Mouse (Mus musculus): Measurements from ENCODE around the gene Tas2r105. TPM values are rescaled to one million over a fixed set of nuclear protein-coding genes. Genes with fewer than 3 reads are reported as not detected.

Gene Tas2r105
- polyA plus RNA-seq (2015; fragmentation: Nextera tagmentation; extraction: Ambion mirVana): not detected in 2 replicates

DNA sequence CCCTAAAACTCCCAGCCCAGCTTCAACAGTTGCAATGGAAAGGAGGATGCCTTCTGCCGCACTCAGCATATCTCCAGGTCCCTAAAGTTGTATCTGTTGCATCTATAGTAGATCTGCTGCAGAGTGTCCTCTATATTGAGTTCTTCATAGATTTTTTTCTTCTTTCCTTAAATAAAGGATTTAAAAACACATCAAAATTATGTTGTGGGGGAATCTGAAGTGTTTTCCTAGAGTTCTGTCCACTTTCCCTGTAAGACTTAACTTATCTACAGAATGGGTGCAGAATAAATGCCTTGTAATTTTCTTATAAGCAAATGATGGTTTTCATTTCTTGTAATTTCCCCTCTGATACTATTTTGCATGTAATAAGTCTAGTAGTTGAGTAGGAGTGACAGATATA is at the start of gene Tas2r105:
Tas2r105 (minus strand) TSS at position 101 of the 400 bp plus-strand sequence.
- no peak for ATAC-seq

DNA sequence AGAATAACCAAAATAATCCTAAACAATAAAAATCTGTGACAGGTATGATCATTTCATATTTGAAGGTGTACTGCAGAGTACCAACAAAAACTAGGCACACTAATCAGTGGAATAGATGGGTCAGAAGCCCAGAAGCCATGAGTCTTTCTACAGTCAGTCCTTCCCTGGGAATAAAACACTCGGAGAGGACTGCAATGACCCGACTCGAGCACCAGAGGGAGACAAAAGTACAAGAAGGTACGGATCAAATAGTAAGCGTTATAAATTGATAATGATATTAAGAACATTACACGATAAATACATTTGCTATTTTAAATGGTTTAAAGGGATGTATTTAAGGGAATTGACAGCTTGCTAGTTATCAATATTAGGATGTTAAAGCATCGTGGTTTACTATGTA is 25.5 kb upstream of the Tas2r105 start:
- Histone ChIP-seq H3K27me3 (replicated peaks) (no peaks in the 10 kb centered on the region), H3K4me3 (replicated peaks) (no peak overlapping the region), H3K9me3 (no peaks in the 10 kb centered on the region), H3K9ac (no peak overlapping the region), H3K4me1 (replicated peaks) (no peaks in the 10 kb centered on the region), H3K4me2 (replicated peaks) (no peak overlapping the region), H3K36me3 (no peaks in the 10 kb centered on the region), H3K27ac (no peak overlapping the region)
- no peak for ATAC-seq
- 42% methylated on average over 7 of the region's 7 CpGs for WGBS

More for the DNA sequence above, at the start of gene Tas2r105:
- H3K36me3 ChIP-seq: no peaks in the 10 kb centered on the region
- no peaks in the 10 kb centered on the region for H3K9me3 ChIP-seq
- H3K4me3 ChIP-seq (replicated peaks): no peak within 1 kb of the TSS
- H3K4me1 ChIP-seq (replicated peaks): no peaks in the 10 kb centered on the region
- H3K9ac ChIP-seq: no peak within 1 kb of the TSS
- WGBS: 83% methylated on average over 1 of the region's 1 CpGs
- no peak within 1 kb of the TSS for H3K4me2 ChIP-seq (replicated peaks)
- H3K27me3 ChIP-seq (replicated peaks): no peaks in the 10 kb centered on the region
- H3K27ac ChIP-seq: no peak within 1 kb of the TSS

DNA sequence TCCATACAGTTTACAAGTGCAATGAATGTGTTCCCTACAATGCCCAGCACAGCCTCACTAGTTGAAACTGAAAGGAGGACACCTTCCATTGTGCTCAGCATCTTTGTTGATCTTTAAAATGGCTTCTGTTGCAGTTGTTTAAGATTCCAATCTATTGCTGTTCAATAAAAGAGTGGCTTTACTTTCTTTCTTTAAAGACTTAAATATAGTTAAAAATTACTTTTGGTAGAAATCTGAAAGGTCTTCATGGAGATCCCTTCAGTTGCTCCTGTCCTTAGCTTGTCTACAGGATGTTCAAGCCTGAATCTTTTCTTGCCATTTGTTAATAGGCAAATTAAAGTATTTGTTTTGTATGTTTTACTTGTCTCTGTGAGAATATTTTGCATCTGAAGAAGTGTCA is 2.7 kb upstream of the Tas2r105 start, which contains the start of gene Tas2r114:
Tas2r114 (minus strand) TSS at position 101 of the 400 bp plus-strand sequence.
- Histone ChIP-seq H3K9ac (no peak within 1 kb of the TSS), H3K4me3 (replicated peaks) (no peak within 1 kb of the TSS), H3K4me2 (replicated peaks) (no peak within 1 kb of the TSS), H3K4me1 (replicated peaks) (no peaks in the 10 kb centered on the region), H3K9me3 (no peaks in the 10 kb centered on the region), H3K36me3 (no peaks in the 10 kb centered on the region), H3K27me3 (replicated peaks) (no peaks in the 10 kb centered on the region), H3K27ac (no peak within 1 kb of the TSS)
- no peak for ATAC-seq

DNA sequence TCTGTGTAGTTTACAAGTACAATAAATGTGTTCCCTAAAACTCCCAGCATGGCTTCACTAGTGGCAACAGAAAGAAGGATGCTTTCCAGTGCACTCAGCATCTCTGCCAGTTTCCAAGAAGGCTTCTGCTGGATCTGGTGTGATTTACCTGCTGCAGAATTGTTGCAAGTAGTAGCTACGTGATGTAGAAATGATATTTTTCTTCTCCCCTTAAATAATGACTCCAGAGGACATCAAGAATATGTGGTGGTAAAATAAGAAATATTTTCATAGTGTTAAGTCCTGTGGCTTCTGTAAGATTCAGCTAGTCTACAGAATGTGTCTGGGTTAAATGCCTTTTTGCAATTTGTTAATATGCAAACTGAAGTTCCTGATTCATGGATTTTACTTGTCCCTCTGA is 1.7 kb downstream of the Tas2r105 start, which contains the start of gene Tas2r104:
Tas2r104 (minus strand) TSS at position 101 of the 400 bp plus-strand sequence.
- H3K27me3 ChIP-seq (replicated peaks): no peaks in the 10 kb centered on the region
- H3K27ac ChIP-seq: no peak within 1 kb of the TSS
- no peak within 1 kb of the TSS for H3K9ac ChIP-seq
- WGBS: 87% methylated on average over 1 of the region's 1 CpGs
- no peak for ATAC-seq
- H3K9me3 ChIP-seq: no peaks in the 10 kb centered on the region
- no peak within 1 kb of the TSS for H3K4me2 ChIP-seq (replicated peaks)
- no peak within 1 kb of the TSS for H3K4me3 ChIP-seq (replicated peaks)
- no peaks in the 10 kb centered on the region for H3K36me3 ChIP-seq
- H3K4me1 ChIP-seq (replicated peaks): no peaks in the 10 kb centered on the region

DNA sequence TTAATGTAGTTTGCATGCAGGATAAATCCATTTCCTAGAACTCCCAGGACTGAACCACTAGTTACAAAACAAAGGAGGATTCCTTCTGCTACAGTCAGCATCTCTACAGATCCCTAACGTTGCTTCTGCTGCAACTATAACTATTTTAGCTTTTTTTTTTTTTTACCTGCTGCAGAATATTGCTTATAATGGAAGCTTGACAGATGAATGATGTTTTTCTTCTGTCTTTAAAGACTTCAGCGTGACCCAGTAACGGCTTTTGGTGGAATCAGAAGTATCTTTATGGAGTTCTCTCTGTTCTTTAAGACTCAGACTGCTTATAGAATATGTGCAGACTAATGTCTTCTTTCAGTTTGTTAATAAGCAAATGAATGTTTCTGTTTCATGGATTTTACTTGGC is 8.5 kb downstream of the Tas2r105 start, which contains the start of gene Tas2r106:
Tas2r106 (minus strand) TSS at position 101 of the 400 bp plus-strand sequence.
- Histone ChIP-seq H3K27me3 (replicated peaks) (no peaks in the 10 kb centered on the region), H3K4me2 (replicated peaks) (no peak within 1 kb of the TSS), H3K9ac (no peak within 1 kb of the TSS), H3K4me1 (replicated peaks) (no peaks in the 10 kb centered on the region), H3K4me3 (replicated peaks) (no peak within 1 kb of the TSS), H3K9me3 (no peaks in the 10 kb centered on the region), H3K36me3 (no peaks in the 10 kb centered on the region), H3K27ac (no peak within 1 kb of the TSS)
- 74% methylated on average over 3 of the region's 3 CpGs for WGBS
- no peak for ATAC-seq

DNA sequence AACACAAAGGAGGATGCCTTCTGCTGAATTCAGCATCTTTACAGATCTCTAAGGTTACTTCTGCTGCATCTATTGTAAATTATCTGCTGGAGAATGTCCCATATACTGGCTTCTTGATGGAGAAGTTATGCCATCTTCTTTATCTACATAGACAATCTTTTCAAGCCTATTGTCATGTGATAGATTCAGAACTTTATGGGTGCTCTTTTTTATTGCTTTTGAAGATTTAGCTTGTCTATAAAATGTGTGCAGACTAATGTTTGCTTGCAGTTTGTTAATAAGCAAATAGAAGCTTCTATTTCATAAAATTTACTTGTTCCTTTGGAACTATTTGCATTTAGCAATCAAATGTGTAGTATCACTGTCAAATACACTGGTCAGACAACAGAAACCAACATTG is 27.2 kb downstream of the Tas2r105 start, which contains the start of gene Tas2r107:
Tas2r107 (minus strand) TSS at position 101 of the 400 bp plus-strand sequence.
- no peak within 1 kb of the TSS for H3K4me3 ChIP-seq (replicated peaks)
- no peak for ATAC-seq
- no peak within 1 kb of the TSS for H3K9ac ChIP-seq
- no peak within 1 kb of the TSS for H3K4me2 ChIP-seq (replicated peaks)
- no peaks in the 10 kb centered on the region for H3K36me3 ChIP-seq
- no peak within 1 kb of the TSS for H3K27ac ChIP-seq
- H3K4me1 ChIP-seq (replicated peaks): no peaks in the 10 kb centered on the region
- no peaks in the 10 kb centered on the region for H3K27me3 ChIP-seq (replicated peaks)
- no peaks in the 10 kb centered on the region for H3K9me3 ChIP-seq

Other genes starting within 250 kb of the Tas2r105 start
- gene 5430401F13Rik, start 201.1 kb downstream of the Tas2r105 start, polyA plus RNA-seq (2015; fragmentation: Nextera tagmentation; extraction: Ambion mirVana): not detected in 2 replicates
- gene Gm6619, start 201.1 kb downstream of the Tas2r105 start, polyA plus RNA-seq (2015; fragmentation: Nextera tagmentation; extraction: Ambion mirVana): not detected in 2 replicates
- not detected in 2 replicates for gene Tas2r130, start 56.6 kb downstream of the Tas2r105 start, polyA plus RNA-seq (2015; fragmentation: Nextera tagmentation; extraction: Ambion mirVana)
- not detected in 2 replicates for gene Tas2r107, start 27.3 kb downstream of the Tas2r105 start, polyA plus RNA-seq (2015; fragmentation: Nextera tagmentation; extraction: Ambion mirVana)
- not detected in 2 replicates for gene Tas2r106, start 8.6 kb downstream of the Tas2r105 start, polyA plus RNA-seq (2015; fragmentation: Nextera tagmentation; extraction: Ambion mirVana)
- gene Tas2r104, start 1.8 kb downstream of the Tas2r105 start, polyA plus RNA-seq (2015; fragmentation: Nextera tagmentation; extraction: Ambion mirVana): not detected in 2 replicates
- not detected in 2 replicates for gene Tas2r114, start 2.6 kb upstream of the Tas2r105 start, polyA plus RNA-seq (2015; fragmentation: Nextera tagmentation; extraction: Ambion mirVana)